Mouse (Mus musculus): ENCODE results near the gene C2cd5. TPM values are rescaled to one million over a fixed set of nuclear protein-coding genes. Genes with fewer than 3 reads are reported as not detected.
A peak's percentile ranks its signal among the peaks of the same experiment; 100 is the strongest.
"Not testable (repeated sequence)": the region's sequence is repeated elsewhere in the genome, so short reads cannot be mapped to it uniquely, and the experiment has no call there.

Gene C2cd5
- total RNA-seq, 1 experiment from 2014 or later: 43.1 TPM

- ATAC-seq (replicated peaks in 1 of 2; ENCODE audit: insufficient read depth in 1 of 2, low FRiP score in 2 of 2, low TSS enrichment in 1 of 2, low read depth in 1 of 2, poor library complexity in 2 of 2, severe bottlenecking in 2 of 2): peak; percentile 64 to 71
Measured at GRCm38 (mm10) chr6:143049791-143050555, 50.0 kb downstream of the C2cd5 start.

GRCm38 (mm10) chr6:143049117-143049516, 50.8 kb downstream of the C2cd5 start:
- no peak for ATAC-seq (replicated peaks in 1 of 2; ENCODE audit: insufficient read depth in 1 of 2, low FRiP score in 2 of 2, low TSS enrichment in 1 of 2, low read depth in 1 of 2, poor library complexity in 2 of 2, severe bottlenecking in 2 of 2)

- ATAC-seq (replicated peaks in 1 of 2; ENCODE audit: insufficient read depth in 1 of 2, low FRiP score in 2 of 2, low TSS enrichment in 1 of 2, low read depth in 1 of 2, poor library complexity in 2 of 2, severe bottlenecking in 2 of 2): no peak
Measured at GRCm38 (mm10) chr6:143047538-143048258, 52.2 kb downstream of the C2cd5 start.

GRCm38 (mm10) chr6:143041578-143041977, 58.4 kb downstream of the C2cd5 start:
- no peak for ATAC-seq (replicated peaks in 1 of 2; ENCODE audit: insufficient read depth in 1 of 2, low FRiP score in 2 of 2, low TSS enrichment in 1 of 2, low read depth in 1 of 2, poor library complexity in 2 of 2, severe bottlenecking in 2 of 2)

GRCm38 (mm10) chr6:143035261-143035660, 64.7 kb downstream of the C2cd5 start:
- ATAC-seq (replicated peaks in 1 of 2; ENCODE audit: insufficient read depth in 1 of 2, low FRiP score in 2 of 2, low TSS enrichment in 1 of 2, low read depth in 1 of 2, poor library complexity in 2 of 2, severe bottlenecking in 2 of 2): 0 out of 4 replicates have a peak, but pooled peaks of 1 of the 2 experiments have one; percentile 45

- ATAC-seq (replicated peaks in 1 of 2; ENCODE audit: insufficient read depth in 1 of 2, low FRiP score in 2 of 2, low TSS enrichment in 1 of 2, low read depth in 1 of 2, poor library complexity in 2 of 2, severe bottlenecking in 2 of 2): no peak
Measured at GRCm38 (mm10) chr6:143034503-143034902, 65.4 kb downstream of the C2cd5 start.

- ATAC-seq (replicated peaks in 1 of 2; ENCODE audit: insufficient read depth in 1 of 2, low FRiP score in 2 of 2, low TSS enrichment in 1 of 2, low read depth in 1 of 2, poor library complexity in 2 of 2, severe bottlenecking in 2 of 2): no peak
Measured at GRCm38 (mm10) chr6:143030521-143030920, 69.4 kb downstream of the C2cd5 start.

GRCm38 (mm10) chr6:143027896-143028295, 72.0 kb downstream of the C2cd5 start:
- no peak for ATAC-seq (replicated peaks in 1 of 2; ENCODE audit: insufficient read depth in 1 of 2, low FRiP score in 2 of 2, low TSS enrichment in 1 of 2, low read depth in 1 of 2, poor library complexity in 2 of 2, severe bottlenecking in 2 of 2)

- no peak for ATAC-seq (replicated peaks in 1 of 2; ENCODE audit: insufficient read depth in 1 of 2, low FRiP score in 2 of 2, low TSS enrichment in 1 of 2, low read depth in 1 of 2, poor library complexity in 2 of 2, severe bottlenecking in 2 of 2)
Measured at GRCm38 (mm10) chr6:143027402-143027801, 72.5 kb downstream of the C2cd5 start.

- ATAC-seq (replicated peaks in 1 of 2; ENCODE audit: insufficient read depth in 1 of 2, low FRiP score in 2 of 2, low TSS enrichment in 1 of 2, low read depth in 1 of 2, poor library complexity in 2 of 2, severe bottlenecking in 2 of 2): no peak
Measured at GRCm38 (mm10) chr6:143023691-143024090, 76.2 kb downstream of the C2cd5 start.

GRCm38 (mm10) chr6:143021756-143022155, 78.2 kb downstream of the C2cd5 start:
- ATAC-seq (replicated peaks in 1 of 2; ENCODE audit: insufficient read depth in 1 of 2, low FRiP score in 2 of 2, low TSS enrichment in 1 of 2, low read depth in 1 of 2, poor library complexity in 2 of 2, severe bottlenecking in 2 of 2): no peak

GRCm38 (mm10) chr6:143020647-143021046, 79.3 kb downstream of the C2cd5 start:
- peak; percentile 56 to 64; a peak in 3 of 4 replicates for ATAC-seq (replicated peaks in 1 of 2; ENCODE audit: insufficient read depth in 1 of 2, low FRiP score in 2 of 2, low TSS enrichment in 1 of 2, low read depth in 1 of 2, poor library complexity in 2 of 2, severe bottlenecking in 2 of 2)

GRCm38 (mm10) chr6:143020146-143020545, 79.8 kb downstream of the C2cd5 start:
- ATAC-seq (replicated peaks in 1 of 2; ENCODE audit: insufficient read depth in 1 of 2, low FRiP score in 2 of 2, low TSS enrichment in 1 of 2, low read depth in 1 of 2, poor library complexity in 2 of 2, severe bottlenecking in 2 of 2): no peak

GRCm38 (mm10) chr6:143012513-143013215, 87.3 kb downstream of the C2cd5 start:
- ATAC-seq (replicated peaks in 1 of 2; ENCODE audit: insufficient read depth in 1 of 2, low FRiP score in 2 of 2, low TSS enrichment in 1 of 2, low read depth in 1 of 2, poor library complexity in 2 of 2, severe bottlenecking in 2 of 2): no peak

GRCm38 (mm10) chr6:143008865-143009264, 91.1 kb downstream of the C2cd5 start:
- no peak for ATAC-seq (replicated peaks in 1 of 2; ENCODE audit: insufficient read depth in 1 of 2, low FRiP score in 2 of 2, low TSS enrichment in 1 of 2, low read depth in 1 of 2, poor library complexity in 2 of 2, severe bottlenecking in 2 of 2)

GRCm38 (mm10) chr6:143005209-143005608, 94.7 kb downstream of the C2cd5 start:
- ATAC-seq (replicated peaks in 1 of 2; ENCODE audit: insufficient read depth in 1 of 2, low FRiP score in 2 of 2, low TSS enrichment in 1 of 2, low read depth in 1 of 2, poor library complexity in 2 of 2, severe bottlenecking in 2 of 2): not testable (repeated sequence)

- ATAC-seq (replicated peaks in 1 of 2; ENCODE audit: insufficient read depth in 1 of 2, low FRiP score in 2 of 2, low TSS enrichment in 1 of 2, low read depth in 1 of 2, poor library complexity in 2 of 2, severe bottlenecking in 2 of 2): no peak
Measured at GRCm38 (mm10) chr6:143004801-143005200, 95.1 kb downstream of the C2cd5 start.

Data from hematopoietic stem cell, adult 5-6 weeks (primary cell).